Comparison of ENCODE assay signal across 8 mouse cellular contexts in the genomic region with DNA sequence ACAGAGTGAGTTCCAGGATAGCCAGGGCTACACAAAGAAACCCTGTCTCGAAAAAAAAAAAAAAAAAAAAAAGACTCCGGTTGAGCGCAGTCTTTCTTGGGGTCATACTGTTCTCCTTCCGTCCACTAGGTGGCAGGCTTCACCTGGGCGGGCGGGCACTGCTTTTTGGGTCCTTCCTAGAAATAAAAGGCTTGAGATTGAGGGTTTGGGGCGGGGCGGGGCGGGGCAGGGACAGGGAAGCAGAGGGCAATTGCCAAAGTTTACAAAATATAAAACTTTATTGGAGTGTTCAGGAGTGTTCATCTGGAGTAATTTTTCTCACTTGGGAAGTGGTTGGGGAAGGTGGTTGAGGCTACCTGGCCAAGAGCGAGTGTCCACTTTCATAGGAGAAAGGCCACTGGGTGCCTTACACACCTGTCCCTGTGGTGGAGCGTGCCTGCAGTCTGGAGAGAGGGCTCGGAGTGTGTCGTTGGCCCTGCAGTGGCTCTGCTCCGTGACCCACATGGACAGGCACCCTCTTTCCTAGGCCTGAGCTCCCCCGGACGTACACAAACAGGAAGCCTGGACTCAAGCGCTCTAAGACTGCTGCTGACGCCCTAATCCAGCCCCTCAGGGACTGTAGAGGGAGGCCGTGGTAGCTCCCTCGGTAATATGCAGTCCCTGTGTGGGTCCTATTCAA. TPM values are rescaled to one million over a fixed set of nuclear protein-coding genes. Genes with fewer than 3 reads are reported as not detected.
DNase-seq lines count a peak whose midpoint lies in the region; ATAC-seq and TF ChIP-seq lines count a peak whose summit lies in the region.

A gene (minus strand): TSS at position 69 of the 679 bp plus-strand sequence.

- H3K4me3 ChIP-seq in CH12.LX (replicated peaks in 1 of 3; ENCODE audit: low read depth in 2 of 3, low read length in 2 of 3, poor library complexity in 1 of 3) = peak within 1 kb of the TSS; percentile 45 to 66 (median 53)
- H3K4me3 ChIP-seq in cerebellum, adult 2 months (replicated peaks; ENCODE audit: insufficient read depth, low read depth, low read length) = no peak within 1 kb of the TSS
- peak within 1 kb of the TSS; percentile 27 for H3K4me3 ChIP-seq in intestine, embryonic 14.5 days (ENCODE audit: low read depth, low read length)
- peak within 1 kb of the TSS; percentile 30 for H3K4me3 ChIP-seq in lung, adult 2 months (replicated peaks; ENCODE audit: extremely low read depth, low read depth, low read length)
- no peak within 1 kb of the TSS for H3K4me3 ChIP-seq in neural tube, embryonic 14.5 days (ENCODE audit: low read depth, low read length)

- no peaks in the 10 kb centered on the region for H3K79me2 ChIP-seq in CH12.LX (replicated peaks; ENCODE audit: control insufficient read depth, extremely low read depth, insufficient read depth, poor library complexity, severe bottlenecking)

- TF ChIP-seq POLR2A in CH12.LX (IDR thresholded peaks at IDR 0.05; ENCODE audit: low read depth, low read length) = no peak
- no peak for TF ChIP-seq POLR2A in cerebellum, adult 2 months (IDR thresholded peaks at IDR 0.05; ENCODE audit: borderline replicate concordance, insufficient read depth, low read length)
- TF ChIP-seq POLR2A in lung, adult 2 months (IDR thresholded peaks at IDR 0.05; ENCODE audit: borderline replicate concordance, extremely low read depth, low read depth, low read length) = no peak

- peak in 1 of 2 experiments; percentile 76; a peak in 2 of 4 replicates for TF ChIP-seq CTCF in CH12.LX (conservative IDR thresholded peaks at IDR 0.05 in 1 of 2, IDR thresholded peaks at IDR 0.05 in 1 of 2; ENCODE audit: low read depth in 2 of 2, low read length in 2 of 2)
- peak; percentile 69 for TF ChIP-seq CTCF in cerebellum, adult 2 months (IDR thresholded peaks at IDR 0.05; ENCODE audit: borderline replicate concordance, insufficient read depth, low read depth, low read length)
- TF ChIP-seq CTCF in lung, adult 2 months (IDR thresholded peaks at IDR 0.05; ENCODE audit: insufficient read depth, low read length) = peak; percentile 71

- peak within 1 kb of the TSS; percentile 73 for H3K4me2 ChIP-seq in CH12.LX (ENCODE audit: insufficient read depth, low read depth, poor library complexity, severe bottlenecking)
- peak within 1 kb of the TSS; percentile 50 for H3K4me2 ChIP-seq in intestine, embryonic 14.5 days (ENCODE audit: low read length)
- peak within 1 kb of the TSS; percentile 30 for H3K4me2 ChIP-seq in neural tube, embryonic 14.5 days (ENCODE audit: low read depth, low read length)

- H3K9ac ChIP-seq in CH12.LX (ENCODE audit: insufficient read depth, low read depth) = peak within 1 kb of the TSS; percentile 43
- H3K9ac ChIP-seq in intestine, embryonic 14.5 days (ENCODE audit: low read length) = peak within 1 kb of the TSS; percentile 35
- no peak within 1 kb of the TSS for H3K9ac ChIP-seq in neural tube, embryonic 14.5 days (replicated peaks; ENCODE audit: low read depth, low read length)

- DNase-seq in 3T3-L1 (ENCODE audit: low read depth, low spot score) = peak; percentile 72
- DNase-seq in CH12.LX (ENCODE audit: extremely low read depth) = peak; percentile 82
- peak; percentile 57 to 68 for DNase-seq in cerebellum, adult 2 months
- peak; percentile 65 for DNase-seq in gastrocnemius, postnatal 10 days
- DNase-seq in intestine, embryonic 14.5 days (ENCODE audit: low spot score) = peak; percentile 74
- DNase-seq in lung, adult 2 months = peak; percentile 52
- DNase-seq in left cerebral cortex, adult 8-10 months (ENCODE audit: low spot score in 2 of 2) = no peak

- no peak for TF ChIP-seq EP300 in CH12.LX (IDR thresholded peaks at IDR 0.05; ENCODE audit: low read length)

- H3K4me1 ChIP-seq in CH12.LX (ENCODE audit: control insufficient read depth in 1 of 2, insufficient read depth in 2 of 2) = peaks cover 22 to 61% of the 10 kb centered on the region in 2 experiments
- no peaks in the 10 kb centered on the region for H3K4me1 ChIP-seq in cerebellum, adult 2 months (ENCODE audit: control insufficient read depth, insufficient read depth, low read length)
- peaks cover 18% of the 10 kb centered on the region for H3K4me1 ChIP-seq in intestine, embryonic 14.5 days (replicated peaks; ENCODE audit: control insufficient read depth, insufficient read depth, low read length)
- peaks cover 13% of the 10 kb centered on the region for H3K4me1 ChIP-seq in lung, adult 2 months (ENCODE audit: control insufficient read depth, insufficient read depth, low read length)
- no peaks in the 10 kb centered on the region for H3K4me1 ChIP-seq in neural tube, embryonic 14.5 days (ENCODE audit: control insufficient read depth, insufficient read depth, low read length)

- peak; percentile 66 for TF ChIP-seq RAD21 in CH12.LX (IDR thresholded peaks at IDR 0.05; ENCODE audit: low read depth, low read length)

- dilution Hi-C loops in CH12.LX (cut with MboI; ENCODE audit: extremely low pct_ligation_motif_present, extremely low pct_unique_long_range_greater_than_20kb, low sequenced_read_pairs) = no loop called here

- peak; percentile 9; the same call in 1 of the 2 replicates for ATAC-seq in intestine, embryonic 14.5 days (replicated peaks; ENCODE audit: low FRiP score, low TSS enrichment, low read depth)
- ATAC-seq in neural tube, embryonic 14.5 days (ENCODE audit: low read depth) = no peak

- peaks cover 0 to 27% of the 10 kb centered on the region in 2 experiments for H3K36me3 ChIP-seq in CH12.LX (replicated peaks in 1 of 2; ENCODE audit: control insufficient read depth in 1 of 2, insufficient read depth in 1 of 2, low read length in 1 of 2)
- no peaks in the 10 kb centered on the region for H3K36me3 ChIP-seq in intestine, embryonic 14.5 days (ENCODE audit: control insufficient read depth, insufficient read depth, low read length)
- no peaks in the 10 kb centered on the region for H3K36me3 ChIP-seq in neural tube, embryonic 14.5 days (ENCODE audit: control insufficient read depth, insufficient read depth, low read length)

- H3K9me3 ChIP-seq in CH12.LX (replicated peaks; ENCODE audit: low read length) = no peaks in the 10 kb centered on the region
- no peaks in the 10 kb centered on the region for H3K9me3 ChIP-seq in intestine, embryonic 14.5 days (ENCODE audit: control insufficient read depth, low read length)
- H3K9me3 ChIP-seq in neural tube, embryonic 14.5 days (ENCODE audit: control insufficient read depth, low read length) = no peaks in the 10 kb centered on the region

- 0 out of 2 replicates have a peak within 1 kb of the TSS, but pooled peaks have one; percentile 18 for H3K27ac ChIP-seq in CH12.LX (ENCODE audit: insufficient read depth, low read depth)
- H3K27ac ChIP-seq in cerebellum, adult 2 months (ENCODE audit: insufficient read depth, low read length) = no peak within 1 kb of the TSS
- H3K27ac ChIP-seq in intestine, embryonic 14.5 days (ENCODE audit: low read depth) = peak within 1 kb of the TSS; percentile 54; the same call in 1 of the 2 replicates
- no peak within 1 kb of the TSS for H3K27ac ChIP-seq in neural tube, embryonic 14.5 days (ENCODE audit: low read depth, low read length)

- H3K27me3 ChIP-seq in CH12.LX (replicated peaks) = no peaks in the 10 kb centered on the region
- no peaks in the 10 kb centered on the region for H3K27me3 ChIP-seq in cerebellum, adult 2 months (ENCODE audit: control insufficient read depth, insufficient read depth, low read length)
- no peaks in the 10 kb centered on the region for H3K27me3 ChIP-seq in intestine, embryonic 14.5 days (replicated peaks; ENCODE audit: control insufficient read depth, insufficient read depth, low read length)
- H3K27me3 ChIP-seq in neural tube, embryonic 14.5 days (ENCODE audit: control insufficient read depth, insufficient read depth, low read length) = no peaks in the 10 kb centered on the region

- in situ Hi-C loops in CH12.LX (cut with MboI; ENCODE audit: low pct_ligation_motif_present, low pct_unique_long_range_greater_than_20kb, low sequenced_read_pairs) = loop anchor here (10.0 kb wide), 2 partner anchors 226 to 336 kb away; a partner anchor contains a TSS

- 31% methylated on average over 20 of the region's 20 CpGs for WGBS in cerebellum, adult 2 months
- 24% methylated on average over 19 of the region's 20 CpGs for WGBS in intestine, embryonic 14.5 days
- WGBS in lung, adult 2 months = 14% methylated on average over 20 of the region's 20 CpGs
- WGBS in neural tube, embryonic 14.5 days = 28% methylated on average over 19 of the region's 20 CpGs

TF ChIP-seq in CH12.LX, 34 proteins besides CTCF, POLR2A, EP300 and RAD21 (continues in another document):
- no peak for TF ChIP-seq PAX5 (IDR thresholded peaks at IDR 0.05; ENCODE audit: low read length)
- 0 out of 2 replicates have a peak, but pooled peaks have one; percentile 12 for TF ChIP-seq SIN3A (IDR thresholded peaks at IDR 0.05; ENCODE audit: low read length)
- TF ChIP-seq JUN (IDR thresholded peaks at IDR 0.05; ENCODE audit: insufficient read depth, low read depth, low read length) = no peak
- TF ChIP-seq HCFC1 (IDR thresholded peaks at IDR 0.05; ENCODE audit: low read depth, low read length) = no peak
- TF ChIP-seq ZMIZ1 (IDR thresholded peaks at IDR 0.05; ENCODE audit: low read depth, low read length) = no peak
- TF ChIP-seq ETS1 (conservative IDR thresholded peaks at IDR 0.05; ENCODE audit: low read depth, low read length) = no peak
- no peak for TF ChIP-seq TBP (conservative IDR thresholded peaks at IDR 0.05; ENCODE audit: low read depth, low read length)
- TF ChIP-seq USF2 (conservative IDR thresholded peaks at IDR 0.05; ENCODE audit: low read depth, low read length) = no peak
- TF ChIP-seq UBTF (IDR thresholded peaks at IDR 0.05; ENCODE audit: low read depth, low read length) = no peak
- no peak for TF ChIP-seq MXI1 (IDR thresholded peaks at IDR 0.05; ENCODE audit: low read depth, low read length)
- peak; percentile 95 for TF ChIP-seq ZNF384 (IDR thresholded peaks at IDR 0.05; ENCODE audit: low read depth, low read length)
- TF ChIP-seq SMC3 (IDR thresholded peaks at IDR 0.05; ENCODE audit: low read depth, low read length) = peak; percentile 64
- no peak for TF ChIP-seq ZKSCAN1 (IDR thresholded peaks at IDR 0.05; ENCODE audit: borderline replicate concordance, low read depth, low read length)
- no peak for TF ChIP-seq MAX (IDR thresholded peaks at IDR 0.05; ENCODE audit: low read length)
- no peak for TF ChIP-seq BHLHE40 (IDR thresholded peaks at IDR 0.05; ENCODE audit: low read depth, low read length)

RNA-seq across cellular contexts. Expression of the gene that starts here (rescaled TPM):
- total RNA-seq in CH12.LX (2012; rRNA removed) (3.8 and 5.2 TPM in 2 replicates), CH12.LX (2014; rRNA removed) (0.58 and 0.68 TPM in 2 replicates)
- polyA plus RNA-seq in CH12.LX (2012; ENCODE audit: insufficient read length, low read depth) = 2.7 TPM in 2 replicates
- 0.57 and 0.73 TPM in 2 replicates for polyA plus RNA-seq in cerebellum, adult 2 months (2012; rRNA removed)
- total RNA-seq in gastrocnemius, postnatal 10 days (2021) = 1 to 10 TPM; 1.7 to 2.2 TPM
- 6.0 and 8.4 TPM in 2 replicates for polyA plus RNA-seq in intestine, embryonic 14.5 days (2014; fragmentation: Nextera tagmentation; extraction: Ambion mirVana)
- 5.1 and 5.3 TPM in 2 replicates for polyA plus RNA-seq in lung, adult 2 months (2012; rRNA removed)
- polyA plus RNA-seq in neural tube, embryonic 14.5 days (2014; fragmentation: Nextera tagmentation; extraction: Ambion mirVana) = 0.12 and 0.26 TPM in 2 replicates
- 1 to 10 TPM in 1 of 4 experiments, under 1 TPM in 3; 0.43 to 1.1 (median 0.51) TPM for total RNA-seq in left cerebral cortex, adult 8-10 months (2022)

Comparison
In these comparisons a context has a peak if more than half of its experiments do, and no peak if none do; other contexts are left out.
1. Peak in DNase-seq in cerebellum, adult 2 months; RNA of the gene not detected or under 1 TPM.
2. DNase-seq: peak in 3T3-L1 (single experiment), CH12.LX (single experiment), gastrocnemius, postnatal 10 days (single experiment), intestine, embryonic 14.5 days (single experiment) and lung, adult 2 months (single experiment); none in left cerebral cortex, adult 8-10 months (0 of 2).
3. H3K27ac ChIP-seq: peak in CH12.LX (single experiment) and intestine, embryonic 14.5 days (single experiment); none in cerebellum, adult 2 months (single experiment) and neural tube, embryonic 14.5 days (single experiment).
4. H3K4me3 ChIP-seq: peak in CH12.LX (3 of 3), intestine, embryonic 14.5 days (single experiment) and lung, adult 2 months (single experiment); none in cerebellum, adult 2 months (single experiment) and neural tube, embryonic 14.5 days (single experiment).
5. Peak in every context shown above with its lines, with median percentiles within 50 percentile points of each other: H3K4me2 ChIP-seq.